Mouse (Mus musculus) embryo, embryonic 9.5 days (tissue): ENCODE measurements at regions not wholly inside any gene's neighbourhood (a gene's known extent, or its start where the extent isn't known, plus 50 kb on each side); places are given as distances from the start of the nearest gene placed in this dataset.
"Not testable (repeated sequence)": the region's sequence is repeated elsewhere in the genome, so short reads cannot be mapped to it uniquely, and the experiment has no call there.

Experiments
- DNase-seq: peaks from one replicate; pipeline ENCODE4 v3.0.0-alpha.2; 2017; ENCODE audit errors: extremely low spot score

GRCm38 (mm10) chr16:46811835-46812234, 313.5 kb upstream of the Nectin3 start:
- not testable (repeated sequence) for DNase-seq

- no peak for DNase-seq
These were observed 309.2 kb upstream of the Nectin3 start for GRCm38 (mm10) chr16:46807476-46807875.

DNA sequence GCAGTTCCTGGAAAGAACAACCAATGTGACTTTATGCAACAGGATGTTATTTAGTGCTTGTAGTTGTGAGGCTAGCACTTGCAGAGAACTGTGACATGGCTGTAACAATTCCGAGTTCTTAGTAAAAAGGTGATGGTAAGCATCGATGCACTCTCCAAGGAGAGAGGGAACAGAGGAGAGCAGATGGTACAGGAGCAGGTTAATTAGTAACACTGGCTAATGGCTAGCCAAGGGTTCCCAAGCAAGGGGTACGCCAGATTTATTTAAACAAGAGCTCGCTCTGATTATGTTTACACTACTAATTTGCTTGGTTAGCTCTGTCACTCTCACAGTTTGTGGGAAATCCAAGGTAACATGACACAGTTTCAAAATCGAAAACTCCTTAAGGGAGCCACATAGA, 278.0 kb upstream of the Nectin3 start:
- DNase-seq: no peak

DNA sequence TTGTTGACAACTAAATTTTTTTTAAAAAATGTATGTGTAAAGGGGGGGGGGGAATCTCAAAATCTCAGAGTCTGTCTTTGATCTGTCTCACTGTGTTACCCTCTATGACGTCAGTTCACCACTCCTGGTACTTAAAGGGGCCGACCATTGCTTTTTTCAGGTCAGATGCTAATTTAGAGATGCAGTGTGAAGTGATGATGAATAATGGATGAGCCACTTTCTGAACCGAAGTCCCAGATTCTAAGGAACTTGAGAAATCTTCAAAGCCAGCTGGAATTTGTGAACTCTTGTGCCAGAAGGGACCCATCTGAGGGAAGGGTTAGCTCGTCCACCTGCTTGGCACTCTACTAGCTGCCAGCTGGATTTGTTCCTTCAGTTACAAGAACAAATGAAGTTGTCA, 271.1 kb upstream of the Nectin3 start:
- no peak for DNase-seq

- DNase-seq: no peak
These were observed 270.1 kb upstream of the Nectin3 start for GRCm38 (mm10) chr16:46768376-46768775.

GRCm38 (mm10) chr16:46735140-46735539, 236.8 kb upstream of the Nectin3 start:
- no peak for DNase-seq

GRCm38 (mm10) chr16:46728424-46728823, 230.1 kb upstream of the Nectin3 start:
- no peak for DNase-seq

- DNase-seq: no peak
These were observed 225.3 kb upstream of the Nectin3 start for GRCm38 (mm10) chr16:46723660-46724059.

GRCm38 (mm10) chr16:46679787-46680186, 181.5 kb upstream of the Nectin3 start:
- no peak for DNase-seq

- no peak for DNase-seq
These were observed 171.3 kb upstream of the Nectin3 start for GRCm38 (mm10) chr16:46669590-46669989.

- DNase-seq: no peak
These were observed 167.2 kb upstream of the Nectin3 start for GRCm38 (mm10) chr16:46665566-46665965.

DNA sequence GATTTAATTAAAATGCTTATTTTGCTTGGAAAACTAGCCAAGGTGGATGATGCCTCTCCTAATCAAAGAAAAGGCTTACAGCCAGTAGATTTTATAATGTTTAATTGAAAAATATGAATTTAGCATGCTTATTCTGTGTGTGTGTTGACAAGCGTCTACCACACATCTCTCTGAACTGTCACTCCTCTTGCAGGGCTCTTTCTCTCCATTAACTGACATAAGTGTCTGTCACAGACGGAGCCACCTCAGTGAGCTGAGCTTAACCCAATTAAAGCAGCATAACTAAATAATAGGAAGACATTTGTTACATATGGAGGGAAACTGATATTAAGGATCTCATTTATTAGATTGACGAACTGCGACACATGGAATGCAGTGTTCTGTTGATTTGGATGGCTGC, 164.7 kb upstream of the Nectin3 start:
- DNase-seq: no peak

GRCm38 (mm10) chr16:46655041-46655440, 156.7 kb upstream of the Nectin3 start:
- no peak for DNase-seq

- DNase-seq: no peak
These were observed 127.5 kb upstream of the Nectin3 start for GRCm38 (mm10) chr16:46625807-46626206.

GRCm38 (mm10) chr16:46623246-46623645, 124.9 kb upstream of the Nectin3 start:
- DNase-seq: no peak

- no peak for DNase-seq
These were observed 121.5 kb upstream of the Nectin3 start for GRCm38 (mm10) chr16:46619871-46620270.

- DNase-seq: no peak
These were observed 119.4 kb upstream of the Nectin3 start for GRCm38 (mm10) chr16:46617544-46618335.

DNA sequence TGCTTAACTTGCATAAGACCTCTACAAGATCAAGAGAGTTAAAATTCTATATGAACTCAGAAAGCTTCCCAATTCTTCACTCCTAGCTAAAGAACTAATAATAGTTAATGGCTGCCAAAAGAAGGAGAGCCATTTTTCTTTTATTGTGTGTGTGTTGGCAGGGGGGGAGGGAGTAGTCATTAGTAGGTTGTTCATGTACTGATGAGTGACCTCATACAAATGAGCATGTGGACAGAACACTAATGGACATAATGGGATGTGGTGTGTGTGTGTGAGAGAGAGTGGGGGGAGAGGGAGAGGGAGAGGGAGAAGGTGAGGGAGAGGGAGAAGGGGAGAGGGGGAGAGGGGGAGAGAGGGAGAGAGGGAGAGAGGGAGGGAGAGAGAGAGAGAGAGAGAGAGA, 118.3 kb upstream of the Nectin3 start:
- DNase-seq: no peak

DNA sequence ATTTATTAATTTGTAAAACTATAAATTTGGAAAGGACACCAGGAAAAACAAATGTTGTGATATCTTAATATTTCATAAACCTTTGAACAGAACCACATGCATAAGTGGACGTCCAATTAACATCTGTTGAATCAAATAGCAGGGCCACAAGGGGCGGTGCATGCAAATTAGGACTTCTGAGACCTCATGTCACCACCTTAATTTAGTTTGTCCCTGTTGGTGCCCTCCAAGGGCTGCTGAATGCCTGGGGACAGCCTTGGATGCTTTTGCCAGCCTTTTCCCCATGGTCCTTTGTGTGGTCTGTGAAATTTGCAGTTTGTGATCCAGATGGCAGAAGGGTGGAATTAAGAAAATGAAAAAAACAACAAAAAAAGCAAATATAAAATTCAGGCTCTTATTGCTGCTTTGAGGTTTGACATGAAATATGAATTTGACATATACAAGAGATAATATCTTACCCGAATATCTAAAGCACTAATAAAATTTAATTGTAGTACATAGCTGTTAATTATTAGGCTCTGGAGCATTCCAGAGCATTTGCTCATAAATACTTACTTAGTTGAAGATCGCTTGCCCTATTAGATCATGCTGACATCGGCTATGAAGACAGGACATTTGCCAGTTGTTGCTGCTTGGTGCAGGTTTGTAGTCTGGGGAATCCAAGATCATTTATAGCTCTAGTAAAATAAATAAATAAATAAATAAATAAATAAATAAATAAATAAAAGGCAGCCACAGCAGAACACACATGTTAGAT, 114.9 kb upstream of the Nectin3 start:
- DNase-seq: no peak

GRCm38 (mm10) chr16:46605879-46606203, 107.5 kb upstream of the Nectin3 start:
- no peak for DNase-seq

DNA sequence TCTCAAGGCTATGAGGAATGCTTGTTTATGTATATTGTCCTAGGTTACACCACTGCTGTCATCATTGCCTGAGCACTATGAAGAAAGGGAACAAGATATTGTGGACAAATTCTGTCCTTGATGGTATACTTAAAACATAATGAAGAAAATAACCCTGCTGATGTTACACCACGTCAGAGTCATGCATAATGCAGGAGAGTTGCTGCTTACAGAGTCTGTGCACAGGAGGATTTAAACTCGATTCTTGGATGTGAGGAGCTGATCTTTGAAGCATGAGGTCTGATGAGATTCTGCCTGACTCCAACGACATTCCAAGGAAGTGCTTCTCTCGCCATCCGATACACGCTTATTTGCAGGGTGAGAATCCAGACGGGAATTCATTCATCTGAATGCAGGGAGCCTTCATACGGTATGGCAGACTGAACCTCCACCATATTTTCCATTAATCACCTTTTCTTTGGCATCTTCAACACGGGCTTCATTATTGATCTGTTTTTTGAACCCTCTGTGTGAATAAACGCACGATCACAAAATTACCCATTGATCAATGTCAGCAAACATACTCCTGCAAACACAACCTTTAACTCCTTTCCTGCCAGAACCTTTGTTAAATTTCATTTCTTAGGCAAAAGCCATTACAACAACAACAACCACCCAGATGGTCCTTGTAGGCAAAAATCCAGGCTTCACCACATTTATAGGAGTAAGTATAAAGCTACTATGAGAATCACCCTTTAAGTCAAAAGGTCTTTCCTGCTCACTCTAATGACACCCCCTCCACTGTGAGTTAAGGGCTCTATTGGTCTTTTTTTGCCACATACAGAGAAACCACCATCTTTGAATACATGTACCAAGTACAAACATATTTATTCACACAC, 106.9 kb upstream of the Nectin3 start:
- DNase-seq: no peak

- no peak for DNase-seq
These were observed 94.4 kb upstream of the Nectin3 start for GRCm38 (mm10) chr16:46592618-46593253.
